Mouse (Mus musculus): ENCODE data around the gene Phactr3. TPM values are rescaled to one million over a fixed set of nuclear protein-coding genes. Genes with fewer than 3 reads are reported as not detected.

The Phactr3 gene
- polyA plus RNA-seq, 1 experiment from 2014 or later, result 0.70 TPM

- Histone ChIP-seq H3K27me3 (ENCODE audit: control insufficient read depth, insufficient read depth, low read depth, low read length) (no peaks in the 10 kb centered on the region), H3K9me3 (ENCODE audit: control insufficient read depth, low read length) (no peaks in the 10 kb centered on the region), H3K27ac (ENCODE audit: low read length) (no peak overlapping the region), H3K4me2 (ENCODE audit: low read depth, low read length) (no peak overlapping the region), H3K36me3 (ENCODE audit: control insufficient read depth, insufficient read depth, low read length) (no peaks in the 10 kb centered on the region), H3K9ac (ENCODE audit: low read length) (no peak overlapping the region), H3K4me1 (replicated peaks; ENCODE audit: control insufficient read depth, insufficient read depth, low read length) (no peaks in the 10 kb centered on the region), H3K4me3 (ENCODE audit: low read length) (no peak overlapping the region)
- WGBS, result 70% methylated on average over 8 of the region's 8 CpGs
- no peak for ATAC-seq (ENCODE audit: low read depth)
Measured at GRCm38 (mm10) chr2:178169983-178170382, 51.2 kb downstream of the Phactr3 start.

- Histone ChIP-seq H3K4me3 (ENCODE audit: low read length) (no peak overlapping the region), H3K9me3 (ENCODE audit: control insufficient read depth, low read length) (no peaks in the 10 kb centered on the region), H3K4me1 (replicated peaks; ENCODE audit: control insufficient read depth, insufficient read depth, low read length) (no peaks in the 10 kb centered on the region), H3K27ac (ENCODE audit: low read length) (no peak overlapping the region), H3K9ac (ENCODE audit: low read length) (no peak overlapping the region), H3K27me3 (ENCODE audit: control insufficient read depth, insufficient read depth, low read depth, low read length) (no peaks in the 10 kb centered on the region), H3K4me2 (ENCODE audit: low read depth, low read length) (no peak overlapping the region), H3K36me3 (ENCODE audit: control insufficient read depth, insufficient read depth, low read length) (no peaks in the 10 kb centered on the region)
- WGBS, result 52% methylated on average over 2 of the region's 2 CpGs
- no peak for ATAC-seq (ENCODE audit: low read depth)
Measured at GRCm38 (mm10) chr2:178173951-178174350, 55.2 kb downstream of the Phactr3 start.

- Histone ChIP-seq H3K9me3 (ENCODE audit: control insufficient read depth, low read length) (no peaks in the 10 kb centered on the region), H3K4me1 (replicated peaks; ENCODE audit: control insufficient read depth, insufficient read depth, low read length) (no peaks in the 10 kb centered on the region), H3K36me3 (ENCODE audit: control insufficient read depth, insufficient read depth, low read length) (no peaks in the 10 kb centered on the region), H3K9ac (ENCODE audit: low read length) (no peak overlapping the region), H3K4me2 (ENCODE audit: low read depth, low read length) (no peak overlapping the region), H3K27me3 (ENCODE audit: control insufficient read depth, insufficient read depth, low read depth, low read length) (no peaks in the 10 kb centered on the region), H3K27ac (ENCODE audit: low read length) (no peak overlapping the region), H3K4me3 (ENCODE audit: low read length) (no peak overlapping the region)
- 34% methylated on average over 16 of the region's 16 CpGs for WGBS
- peak; percentile 57 for ATAC-seq (ENCODE audit: low read depth)
Measured at GRCm38 (mm10) chr2:178175286-178175931, 56.6 kb downstream of the Phactr3 start.

- 51% methylated on average over 5 of the region's 5 CpGs for WGBS
- no peak for ATAC-seq (ENCODE audit: low read depth)
- H3K27ac ChIP-seq (ENCODE audit: low read length), result no peak overlapping the region
- no peak overlapping the region for H3K4me3 ChIP-seq (ENCODE audit: low read length)
- H3K9me3 ChIP-seq (ENCODE audit: control insufficient read depth, low read length), result no peaks in the 10 kb centered on the region
- no peak overlapping the region for H3K9ac ChIP-seq (ENCODE audit: low read length)
- no peak overlapping the region for H3K4me2 ChIP-seq (ENCODE audit: low read depth, low read length)
- H3K4me1 ChIP-seq (replicated peaks; ENCODE audit: control insufficient read depth, insufficient read depth, low read length), result no peaks in the 10 kb centered on the region
- H3K27me3 ChIP-seq (ENCODE audit: control insufficient read depth, insufficient read depth, low read depth, low read length), result no peaks in the 10 kb centered on the region
- H3K36me3 ChIP-seq (ENCODE audit: control insufficient read depth, insufficient read depth, low read length), result no peaks in the 10 kb centered on the region
Measured at GRCm38 (mm10) chr2:178184251-178184650, 65.5 kb downstream of the Phactr3 start.

GRCm38 (mm10) chr2:178184862-178185261, 66.1 kb downstream of the Phactr3 start:
- no peak overlapping the region for H3K27ac ChIP-seq (ENCODE audit: low read length)
- no peaks in the 10 kb centered on the region for H3K4me1 ChIP-seq (replicated peaks; ENCODE audit: control insufficient read depth, insufficient read depth, low read length)
- H3K4me2 ChIP-seq (ENCODE audit: low read depth, low read length), result no peak overlapping the region
- H3K9ac ChIP-seq (ENCODE audit: low read length), result no peak overlapping the region
- WGBS, result 25% methylated on average over 6 of the region's 6 CpGs
- ATAC-seq (ENCODE audit: low read depth), result no peak
- no peaks in the 10 kb centered on the region for H3K36me3 ChIP-seq (ENCODE audit: control insufficient read depth, insufficient read depth, low read length)
- no peak overlapping the region for H3K4me3 ChIP-seq (ENCODE audit: low read length)
- H3K27me3 ChIP-seq (ENCODE audit: control insufficient read depth, insufficient read depth, low read depth, low read length), result no peaks in the 10 kb centered on the region
- H3K9me3 ChIP-seq (ENCODE audit: control insufficient read depth, low read length), result no peaks in the 10 kb centered on the region

GRCm38 (mm10) chr2:178188988-178189387, 70.2 kb downstream of the Phactr3 start:
- Histone ChIP-seq H3K4me3 (ENCODE audit: low read length) (no peak overlapping the region), H3K27me3 (ENCODE audit: control insufficient read depth, insufficient read depth, low read depth, low read length) (no peaks in the 10 kb centered on the region), H3K9ac (ENCODE audit: low read length) (no peak overlapping the region), H3K4me2 (ENCODE audit: low read depth, low read length) (no peak overlapping the region), H3K9me3 (ENCODE audit: control insufficient read depth, low read length) (no peaks in the 10 kb centered on the region), H3K27ac (ENCODE audit: low read length) (no peak overlapping the region), H3K36me3 (ENCODE audit: control insufficient read depth, insufficient read depth, low read length) (no peaks in the 10 kb centered on the region), H3K4me1 (replicated peaks; ENCODE audit: control insufficient read depth, insufficient read depth, low read length) (no peaks in the 10 kb centered on the region)
- ATAC-seq (ENCODE audit: low read depth), result no peak
- 59% methylated on average over 2 of the region's 2 CpGs for WGBS

- no peak overlapping the region for H3K4me2 ChIP-seq (ENCODE audit: low read depth, low read length)
- no peaks in the 10 kb centered on the region for H3K9me3 ChIP-seq (ENCODE audit: control insufficient read depth, low read length)
- no peaks in the 10 kb centered on the region for H3K27me3 ChIP-seq (ENCODE audit: control insufficient read depth, insufficient read depth, low read depth, low read length)
- no peak for ATAC-seq (ENCODE audit: low read depth)
- no peak overlapping the region for H3K9ac ChIP-seq (ENCODE audit: low read length)
- H3K4me3 ChIP-seq (ENCODE audit: low read length), result no peak overlapping the region
- no peaks in the 10 kb centered on the region for H3K4me1 ChIP-seq (replicated peaks; ENCODE audit: control insufficient read depth, insufficient read depth, low read length)
- WGBS, result 47% methylated on average over 9 of the region's 9 CpGs
- no peaks in the 10 kb centered on the region for H3K36me3 ChIP-seq (ENCODE audit: control insufficient read depth, insufficient read depth, low read length)
- H3K27ac ChIP-seq (ENCODE audit: low read length), result no peak overlapping the region
Measured at GRCm38 (mm10) chr2:178192881-178193280, 74.1 kb downstream of the Phactr3 start.

GRCm38 (mm10) chr2:178193445-178193844, 74.7 kb downstream of the Phactr3 start:
- 49% methylated on average over 2 of the region's 2 CpGs for WGBS
- no peak overlapping the region for H3K4me2 ChIP-seq (ENCODE audit: low read depth, low read length)
- H3K4me3 ChIP-seq (ENCODE audit: low read length), result no peak overlapping the region
- ATAC-seq (ENCODE audit: low read depth), result no peak
- H3K9me3 ChIP-seq (ENCODE audit: control insufficient read depth, low read length), result no peaks in the 10 kb centered on the region
- no peaks in the 10 kb centered on the region for H3K4me1 ChIP-seq (replicated peaks; ENCODE audit: control insufficient read depth, insufficient read depth, low read length)
- H3K9ac ChIP-seq (ENCODE audit: low read length), result no peak overlapping the region
- H3K27me3 ChIP-seq (ENCODE audit: control insufficient read depth, insufficient read depth, low read depth, low read length), result no peaks in the 10 kb centered on the region
- no peaks in the 10 kb centered on the region for H3K36me3 ChIP-seq (ENCODE audit: control insufficient read depth, insufficient read depth, low read length)
- H3K27ac ChIP-seq (ENCODE audit: low read length), result no peak overlapping the region

GRCm38 (mm10) chr2:178194908-178195307, 76.1 kb downstream of the Phactr3 start:
- no peak overlapping the region for H3K27ac ChIP-seq (ENCODE audit: low read length)
- no peaks in the 10 kb centered on the region for H3K4me1 ChIP-seq (replicated peaks; ENCODE audit: control insufficient read depth, insufficient read depth, low read length)
- no peak overlapping the region for H3K4me2 ChIP-seq (ENCODE audit: low read depth, low read length)
- H3K36me3 ChIP-seq (ENCODE audit: control insufficient read depth, insufficient read depth, low read length), result no peaks in the 10 kb centered on the region
- ATAC-seq (ENCODE audit: low read depth), result no peak
- no peaks in the 10 kb centered on the region for H3K9me3 ChIP-seq (ENCODE audit: control insufficient read depth, low read length)
- H3K9ac ChIP-seq (ENCODE audit: low read length), result no peak overlapping the region
- no peak overlapping the region for H3K4me3 ChIP-seq (ENCODE audit: low read length)
- no peaks in the 10 kb centered on the region for H3K27me3 ChIP-seq (ENCODE audit: control insufficient read depth, insufficient read depth, low read depth, low read length)
- WGBS, result 44% methylated on average over 5 of the region's 5 CpGs

- H3K27me3 ChIP-seq (ENCODE audit: control insufficient read depth, insufficient read depth, low read depth, low read length), result no peaks in the 10 kb centered on the region
- no peak overlapping the region for H3K9ac ChIP-seq (ENCODE audit: low read length)
- H3K27ac ChIP-seq (ENCODE audit: low read length), result no peak overlapping the region
- no peak overlapping the region for H3K4me2 ChIP-seq (ENCODE audit: low read depth, low read length)
- ATAC-seq (ENCODE audit: low read depth), result no peak
- WGBS, result 81% methylated on average over 6 of the region's 6 CpGs
- no peaks in the 10 kb centered on the region for H3K4me1 ChIP-seq (replicated peaks; ENCODE audit: control insufficient read depth, insufficient read depth, low read length)
- no peaks in the 10 kb centered on the region for H3K36me3 ChIP-seq (ENCODE audit: control insufficient read depth, insufficient read depth, low read length)
- H3K9me3 ChIP-seq (ENCODE audit: control insufficient read depth, low read length), result no peaks in the 10 kb centered on the region
- no peak overlapping the region for H3K4me3 ChIP-seq (ENCODE audit: low read length)
Measured at GRCm38 (mm10) chr2:178196038-178196437, 77.3 kb downstream of the Phactr3 start.
